Mouse (Mus musculus): ENCODE measurements around the gene Pak6.
A peak's percentile ranks its signal among the peaks of the same experiment; 100 is the strongest.
"Not testable (repeated sequence)": the region's sequence is repeated elsewhere in the genome, so short reads cannot be mapped to it uniquely, and the experiment has no call there.

Pak6 gene

GRCm38 (mm10) chr2:118662902-118663803, at the start of gene Pak6:
Gene Pak6 (plus strand): TSS chr2:118663303.
- DNase-seq (ENCODE audit: low spot score) = no peak

- DNase-seq (ENCODE audit: low spot score) = no peak
Measured at GRCm38 (mm10) chr2:118618013-118618412, 45.1 kb upstream of the Pak6 start.

- DNase-seq (ENCODE audit: low spot score) = no peak
Measured at GRCm38 (mm10) chr2:118620101-118620500, 43.0 kb upstream of the Pak6 start.

GRCm38 (mm10) chr2:118620608-118621007, 42.5 kb upstream of the Pak6 start:
- no peak for DNase-seq (ENCODE audit: low spot score)

GRCm38 (mm10) chr2:118629276-118629675, 33.8 kb upstream of the Pak6 start:
- no peak for DNase-seq (ENCODE audit: low spot score)

GRCm38 (mm10) chr2:118633441-118633840, 29.7 kb upstream of the Pak6 start:
- no peak for DNase-seq (ENCODE audit: low spot score)

- no peak for DNase-seq (ENCODE audit: low spot score)
Measured at GRCm38 (mm10) chr2:118637258-118637657, 25.8 kb upstream of the Pak6 start.

- DNase-seq (ENCODE audit: low spot score) = peak; percentile 67
Measured at GRCm38 (mm10) chr2:118637888-118638526, 25.1 kb upstream of the Pak6 start.

GRCm38 (mm10) chr2:118638686-118639085, 24.4 kb upstream of the Pak6 start:
- no peak for DNase-seq (ENCODE audit: low spot score)

GRCm38 (mm10) chr2:118641147-118641546, 22.0 kb upstream of the Pak6 start:
- no peak for DNase-seq (ENCODE audit: low spot score)

- no peak for DNase-seq (ENCODE audit: low spot score)
Measured at GRCm38 (mm10) chr2:118642431-118642830, 20.7 kb upstream of the Pak6 start.

GRCm38 (mm10) chr2:118642942-118643341, 20.2 kb upstream of the Pak6 start:
- no peak for DNase-seq (ENCODE audit: low spot score)

GRCm38 (mm10) chr2:118646665-118647064, 16.4 kb upstream of the Pak6 start:
- no peak for DNase-seq (ENCODE audit: low spot score)

GRCm38 (mm10) chr2:118650697-118651096, 12.4 kb upstream of the Pak6 start:
- not testable (repeated sequence) for DNase-seq (ENCODE audit: low spot score)

GRCm38 (mm10) chr2:118656688-118657281, 6.3 kb upstream of the Pak6 start:
- DNase-seq (ENCODE audit: low spot score) = no peak

GRCm38 (mm10) chr2:118658457-118658856, 4.6 kb upstream of the Pak6 start:
- DNase-seq (ENCODE audit: low spot score) = no peak

- peak; percentile 37 for DNase-seq (ENCODE audit: low spot score)
Measured at GRCm38 (mm10) chr2:118659077-118659476, 4.0 kb upstream of the Pak6 start.

GRCm38 (mm10) chr2:118659493-118659892, 3.6 kb upstream of the Pak6 start:
- DNase-seq (ENCODE audit: low spot score) = no peak

- DNase-seq (ENCODE audit: low spot score) = no peak
Measured at GRCm38 (mm10) chr2:118659998-118660452, 3.1 kb upstream of the Pak6 start.

- no peak for DNase-seq (ENCODE audit: low spot score)
Measured at GRCm38 (mm10) chr2:118661891-118662290, 1.2 kb upstream of the Pak6 start.

- peak; percentile 60 for DNase-seq (ENCODE audit: low spot score)
Measured at GRCm38 (mm10) chr2:118663804-118664766, 982 bp downstream of the Pak6 start.
